Mouse (Mus musculus): Measurements from ENCODE around the gene Rgl1.

Rgl1 gene

DNA sequence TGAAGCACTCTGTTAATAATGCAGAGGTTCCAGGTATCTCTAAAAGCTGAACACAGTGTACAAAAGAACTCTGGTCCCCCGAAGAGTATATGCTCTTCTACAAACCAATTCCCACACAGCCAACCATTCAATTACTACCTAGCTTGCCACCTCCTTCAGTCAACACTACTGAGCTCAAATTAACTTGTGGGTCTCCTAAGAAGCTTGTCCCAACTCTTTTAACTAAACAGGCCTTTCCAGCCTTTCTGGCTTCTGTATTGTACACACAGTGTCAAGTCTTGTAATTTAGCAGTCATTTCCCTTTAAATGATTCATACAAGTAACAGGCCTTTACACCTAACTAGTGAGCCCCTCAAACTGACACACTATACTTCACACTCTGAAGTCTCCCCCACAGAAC lies 48.8 kb downstream of the Rgl1 start:
- no peak for DNase-seq (ENCODE audit: low spot score)

DNA sequence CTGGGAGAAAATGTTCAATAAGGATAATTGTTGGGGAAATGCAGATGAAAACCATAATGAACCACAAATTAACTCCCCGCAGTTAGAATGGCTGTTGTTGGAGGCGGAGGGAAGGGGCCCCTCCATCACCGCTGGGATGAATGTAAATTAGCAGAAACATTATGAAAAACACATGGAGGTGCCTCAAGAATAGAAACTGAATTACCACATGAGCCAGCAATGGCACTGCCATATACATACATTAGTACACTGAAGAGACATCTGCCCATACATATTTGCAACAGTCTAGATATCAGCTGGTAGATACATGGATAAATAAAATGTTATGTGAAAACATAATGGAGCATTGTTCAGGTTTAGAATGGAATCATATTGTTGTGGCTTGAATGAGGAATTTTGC lies 51.7 kb downstream of the Rgl1 start:
- DNase-seq (ENCODE audit: low spot score) = no peak

DNA sequence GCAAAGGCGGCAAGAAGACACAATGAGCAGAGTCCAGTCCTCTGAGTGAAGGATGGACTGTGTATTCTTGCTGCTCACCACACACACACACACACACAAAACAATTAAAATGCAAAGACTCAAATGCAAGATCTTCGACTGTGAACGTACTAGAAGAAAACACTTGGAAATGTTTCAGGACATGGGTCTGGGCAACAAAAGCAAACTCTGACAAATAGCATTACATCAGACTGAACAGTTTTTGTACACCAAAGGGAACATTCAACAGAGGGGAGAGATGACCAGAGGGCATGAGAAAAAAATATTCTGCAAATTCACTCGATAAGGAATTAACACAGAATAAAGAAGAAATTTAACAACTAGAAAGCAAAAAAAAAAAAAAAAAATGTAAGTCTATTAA lies 52.2 kb downstream of the Rgl1 start:
- DNase-seq (ENCODE audit: low spot score) = no peak

DNA sequence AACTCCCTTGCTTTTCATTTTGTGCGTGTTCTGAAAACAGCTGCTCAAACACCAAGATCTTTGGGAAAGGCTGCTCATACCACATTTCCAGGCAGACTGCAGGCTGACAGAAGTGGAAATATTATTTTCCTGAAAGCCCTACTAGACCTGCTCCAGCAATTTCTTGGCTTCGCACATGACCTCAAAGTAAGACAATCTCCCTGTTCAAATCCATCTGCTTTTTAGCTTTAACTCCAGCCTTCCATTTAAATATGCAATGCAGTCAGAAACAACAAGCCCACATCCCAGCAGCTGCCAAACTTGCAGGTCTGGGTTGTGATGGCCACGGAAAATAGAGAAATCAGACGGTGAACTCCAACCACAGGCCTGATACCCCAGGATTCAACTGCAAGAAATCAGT lies 55.1 kb downstream of the Rgl1 start:
- no peak for DNase-seq (ENCODE audit: low spot score)

DNA sequence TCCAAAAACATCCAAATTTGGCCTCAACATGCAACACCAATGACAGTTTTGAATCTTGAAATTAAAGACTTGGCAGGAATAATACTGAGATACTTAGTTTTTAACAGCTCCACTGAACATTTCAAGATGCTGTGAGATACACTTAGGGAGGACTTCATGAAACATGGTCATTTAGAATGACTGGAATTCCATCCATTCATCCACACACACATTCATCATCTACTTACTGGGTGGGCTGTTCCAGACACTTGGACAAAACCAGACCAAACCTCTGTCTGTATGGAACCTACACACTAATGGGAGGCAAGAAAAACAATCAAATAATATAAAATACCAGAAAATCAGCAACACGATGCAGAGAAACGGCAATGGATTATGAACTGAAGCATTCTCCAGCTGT lies 58.6 kb downstream of the Rgl1 start:
- no peak for DNase-seq (ENCODE audit: low spot score)

DNA sequence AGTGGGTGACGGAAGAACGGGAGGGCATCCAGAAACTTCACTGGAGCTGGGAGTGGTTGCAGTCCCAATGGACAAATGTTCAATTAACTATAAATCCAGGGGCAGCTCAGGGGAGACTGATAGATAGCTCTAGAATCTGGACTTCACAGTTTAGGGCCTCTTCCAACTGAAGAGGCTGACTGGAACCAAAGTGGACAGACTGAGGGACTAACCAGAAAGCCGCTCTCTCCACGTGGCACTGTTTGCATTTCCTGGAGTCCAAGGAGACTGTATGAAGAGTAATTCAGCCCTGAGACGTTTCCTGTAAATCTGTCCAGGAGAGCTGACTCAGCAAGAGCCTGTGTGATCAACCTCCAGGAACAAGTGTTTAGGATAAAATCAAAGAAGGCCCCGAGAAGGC lies 62.2 kb downstream of the Rgl1 start:
- DNase-seq (ENCODE audit: low spot score) = no peak

DNA sequence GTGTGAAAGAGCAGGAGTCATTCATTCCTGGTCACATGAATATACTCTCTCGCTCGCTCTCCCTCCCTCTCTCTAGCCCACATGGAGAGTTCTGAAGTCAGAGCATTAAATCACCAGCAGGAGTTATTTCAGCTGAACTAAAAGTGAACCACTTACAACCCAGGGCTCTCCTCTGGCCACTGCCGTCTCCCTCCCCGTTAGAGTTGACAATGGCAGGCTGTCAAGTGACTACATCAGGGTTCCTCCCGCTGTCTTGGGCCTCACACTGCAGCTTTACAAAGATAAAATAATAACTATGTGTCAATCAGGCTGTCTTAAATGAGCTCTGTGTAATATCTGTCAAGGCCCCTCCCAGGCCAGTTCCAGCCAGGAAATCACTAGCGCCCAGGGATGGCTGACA lies 63.2 kb downstream of the Rgl1 start:
- DNase-seq (ENCODE audit: low spot score) = no peak

DNA sequence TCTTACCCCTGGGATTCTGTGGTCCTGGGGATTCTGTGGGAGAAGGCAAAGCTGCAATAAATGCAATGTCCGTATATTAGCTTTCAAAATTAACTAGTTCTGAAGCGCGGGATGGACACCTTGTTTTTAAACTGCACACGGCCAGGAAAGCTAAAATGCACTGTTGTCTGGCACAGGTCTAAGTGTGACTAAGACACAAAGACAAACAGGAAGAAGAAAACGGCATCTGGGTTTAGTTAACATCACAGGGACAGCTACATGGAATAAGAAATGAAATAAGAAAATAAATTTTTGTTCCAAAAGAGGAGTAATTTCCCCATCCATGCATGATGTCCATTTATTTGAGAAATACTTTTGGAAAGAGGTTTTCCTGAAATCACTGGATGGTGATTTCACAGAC lies 65.1 kb downstream of the Rgl1 start:
- no peak for DNase-seq (ENCODE audit: low spot score)

DNA sequence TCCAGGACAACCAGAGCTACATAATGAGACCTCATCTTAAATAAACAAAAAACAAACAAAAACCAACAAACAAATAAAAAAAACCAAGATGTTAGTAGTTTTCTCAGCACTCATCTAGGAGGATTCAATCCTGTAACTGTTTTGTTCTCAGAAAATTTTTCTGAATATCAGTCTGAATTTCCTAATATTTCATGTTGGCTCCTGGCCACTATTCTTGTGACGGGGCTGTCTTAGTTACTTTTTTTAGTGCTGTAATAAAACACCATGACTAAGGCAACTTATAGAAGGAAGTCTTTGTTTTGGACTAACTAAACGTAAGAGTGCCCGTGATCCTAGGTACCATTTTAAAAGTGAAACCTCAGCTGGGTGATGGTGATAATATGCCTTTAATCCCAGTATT lies 68.8 kb downstream of the Rgl1 start:
- DNase-seq (ENCODE audit: low spot score) = no peak

DNA sequence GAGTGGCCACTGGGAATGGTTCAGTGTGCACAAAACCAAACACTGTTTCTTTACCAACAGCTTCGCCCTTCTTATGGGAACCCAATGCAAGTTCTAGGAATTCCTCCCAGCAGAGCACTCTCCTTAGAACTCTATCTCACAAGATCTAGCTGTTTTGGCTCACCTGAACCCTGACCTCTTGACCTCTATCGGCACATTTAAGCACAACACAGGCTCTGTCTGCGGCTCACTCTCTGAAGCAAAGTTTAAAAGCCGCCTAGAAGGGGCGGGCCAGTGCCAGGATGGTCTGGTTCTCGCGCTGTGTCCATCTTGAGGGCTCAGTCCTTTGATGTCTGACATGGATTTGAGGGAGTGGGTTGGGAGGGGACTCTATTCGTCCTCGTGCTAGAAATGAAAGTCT lies 70.7 kb downstream of the Rgl1 start:
- DNase-seq (ENCODE audit: low spot score) = no peak

DNA sequence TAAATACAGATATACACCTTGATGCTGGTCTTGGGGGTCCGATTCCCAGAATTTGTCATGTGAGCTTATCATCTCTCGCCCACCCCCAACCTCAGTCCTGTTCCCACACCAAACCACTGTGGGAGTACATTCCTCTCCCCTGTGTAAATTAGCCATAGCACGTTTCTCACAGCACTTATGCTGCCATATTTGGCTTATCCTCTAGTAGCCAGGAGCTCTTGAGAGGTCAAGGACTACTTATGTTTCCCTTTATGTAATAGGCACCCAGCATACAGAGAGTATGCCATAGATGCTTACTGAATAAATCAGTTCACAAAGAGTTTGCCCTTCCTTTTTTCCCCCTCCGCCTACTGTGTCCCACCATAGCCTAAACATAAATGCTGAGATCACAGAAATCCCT lies 76.2 kb downstream of the Rgl1 start:
- no peak for DNase-seq (ENCODE audit: low spot score)

DNA sequence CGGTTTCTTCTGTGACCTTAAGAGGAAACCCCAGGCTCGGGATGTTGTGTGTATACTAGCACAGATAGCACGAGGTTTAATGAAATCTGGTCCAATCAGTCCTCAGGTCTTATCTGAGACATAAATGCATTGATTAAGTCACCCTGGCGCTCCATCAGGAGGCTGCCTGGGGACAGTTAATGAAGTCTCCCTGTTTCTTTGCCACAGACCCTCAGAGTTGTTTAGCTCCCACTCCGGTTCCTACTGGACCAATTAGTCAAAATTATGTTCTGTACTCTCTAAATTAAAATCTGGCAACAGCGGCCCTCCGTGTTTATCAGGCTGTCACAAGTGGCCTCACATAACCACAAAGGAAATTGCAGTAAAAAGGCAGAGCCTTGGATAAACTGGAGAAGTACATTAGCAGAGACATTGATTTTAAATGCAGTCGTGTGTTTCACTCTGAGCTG lies 78.4 kb downstream of the Rgl1 start:
- no peak for DNase-seq (ENCODE audit: low spot score)

DNA sequence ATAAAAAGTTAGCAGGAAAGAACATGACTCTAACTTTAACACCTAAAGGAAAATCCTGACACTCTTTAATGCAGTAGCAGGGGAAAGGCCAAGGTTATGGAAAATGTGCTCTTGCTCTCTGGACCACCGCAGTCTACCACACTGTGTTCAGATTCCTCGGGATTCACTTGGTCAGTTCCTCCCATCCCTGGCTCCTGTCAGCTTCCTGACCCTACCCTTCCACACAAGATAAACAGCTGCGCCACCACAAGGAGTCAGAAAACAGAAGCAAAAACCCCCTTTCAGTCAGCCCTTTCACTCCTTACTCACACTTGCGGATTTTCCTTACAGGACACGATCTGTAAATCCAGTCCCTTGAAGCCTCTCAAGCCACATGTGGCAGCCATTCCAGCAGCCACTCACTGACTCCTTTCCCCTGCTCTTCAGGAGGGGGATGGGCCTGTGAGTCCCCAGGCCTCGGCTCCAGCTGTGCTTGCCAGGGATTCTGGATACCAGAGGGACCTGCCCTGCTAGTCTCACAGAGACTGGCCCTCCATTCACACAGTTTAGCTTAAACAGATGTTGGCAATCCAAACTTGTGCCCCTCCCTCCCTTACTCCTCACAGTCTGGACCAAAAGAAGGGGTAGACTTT lies 78.9 kb downstream of the Rgl1 start:
- no peak for DNase-seq (ENCODE audit: low spot score)

DNA sequence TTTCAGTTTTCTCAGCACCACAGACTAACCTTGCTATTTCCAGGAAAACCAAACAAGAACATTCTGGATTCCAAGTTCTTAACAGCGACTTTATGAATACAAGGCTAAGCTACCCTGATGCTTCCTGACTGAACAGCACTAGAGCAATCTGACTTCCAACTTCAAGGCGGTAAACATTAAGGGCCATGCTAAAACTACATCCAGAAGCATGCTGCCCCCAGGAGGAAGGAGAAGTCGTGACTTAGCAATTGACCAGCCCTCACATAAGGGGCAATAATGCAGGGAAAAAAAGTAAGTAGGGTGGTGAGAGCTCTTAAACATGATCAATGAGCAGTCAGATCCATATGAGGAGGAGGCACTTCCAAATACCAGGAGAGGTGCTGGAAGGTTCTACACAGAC lies 80.6 kb downstream of the Rgl1 start:
- no peak for DNase-seq (ENCODE audit: low spot score)

DNA sequence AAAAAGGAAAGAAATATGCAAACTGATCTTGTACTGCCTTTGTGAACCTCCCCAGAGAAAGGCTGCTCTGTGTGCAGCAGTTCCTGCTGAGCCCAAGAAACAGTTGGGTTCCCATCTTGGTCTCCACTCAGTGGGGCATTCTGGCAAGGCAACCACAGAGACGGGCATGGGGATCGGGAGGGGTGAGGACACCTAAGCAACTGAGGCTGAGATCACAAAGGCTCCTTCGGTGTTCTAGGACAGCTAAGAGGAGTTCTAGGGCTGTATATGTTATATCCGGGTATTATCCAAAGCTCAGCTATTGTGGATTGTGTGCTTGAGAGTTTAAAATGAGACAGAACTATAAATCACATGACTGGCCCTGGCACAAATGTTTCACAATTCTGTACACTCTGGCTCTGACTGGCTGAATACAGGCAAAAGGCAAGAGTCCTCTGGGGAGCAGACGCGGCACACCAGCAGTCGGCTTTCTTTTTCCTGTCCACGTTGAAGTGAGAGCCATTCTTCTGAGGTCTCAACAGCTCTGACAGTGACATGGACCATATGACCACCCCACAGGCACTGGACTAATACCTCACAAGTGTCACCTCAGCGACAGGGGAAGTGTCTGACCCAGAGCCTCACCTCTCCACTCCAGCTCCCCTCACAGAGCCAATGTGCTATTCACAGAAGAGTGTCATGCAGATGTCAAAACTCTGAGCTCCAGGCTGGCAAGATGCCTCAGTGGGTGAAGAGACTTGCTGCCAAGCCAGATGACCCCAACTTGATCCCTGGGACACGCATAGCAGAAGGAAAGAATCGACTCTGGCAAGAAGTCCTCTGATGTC lies 83.6 kb downstream of the Rgl1 start:
- DNase-seq (ENCODE audit: low spot score) = no peak

DNA sequence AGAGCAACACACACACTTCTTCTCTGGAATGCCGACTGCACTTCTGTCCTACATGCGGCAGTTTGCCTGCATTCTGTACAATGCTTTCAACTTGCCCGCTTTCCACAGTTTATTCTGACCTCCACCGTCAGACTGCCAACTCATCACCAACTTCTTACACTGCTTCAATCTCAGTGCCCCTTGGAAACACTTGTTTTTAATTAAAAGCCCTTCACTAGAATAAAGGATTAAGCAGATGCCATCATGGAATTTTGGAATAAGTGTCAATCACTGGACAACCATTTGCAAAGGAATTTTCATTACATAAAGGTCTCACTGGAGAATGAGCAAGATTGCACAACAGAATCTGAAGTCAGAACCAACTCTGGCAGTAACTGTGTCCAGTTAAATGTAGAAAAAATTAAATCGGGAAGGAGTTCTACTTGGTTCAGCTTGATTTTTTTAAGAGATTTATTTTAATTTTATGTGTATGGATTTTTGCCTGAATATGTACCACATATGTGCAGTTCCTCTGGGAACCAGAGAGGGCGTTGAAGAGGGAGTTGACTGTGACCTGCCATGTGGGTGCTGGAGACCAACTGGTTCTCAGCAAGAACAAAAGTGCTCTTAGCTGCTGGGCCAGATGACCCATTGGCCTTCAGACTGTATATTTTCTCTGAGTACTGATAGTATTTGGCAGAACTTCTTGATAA lies 84.3 kb downstream of the Rgl1 start:
- no peak for DNase-seq (ENCODE audit: low spot score)

DNA sequence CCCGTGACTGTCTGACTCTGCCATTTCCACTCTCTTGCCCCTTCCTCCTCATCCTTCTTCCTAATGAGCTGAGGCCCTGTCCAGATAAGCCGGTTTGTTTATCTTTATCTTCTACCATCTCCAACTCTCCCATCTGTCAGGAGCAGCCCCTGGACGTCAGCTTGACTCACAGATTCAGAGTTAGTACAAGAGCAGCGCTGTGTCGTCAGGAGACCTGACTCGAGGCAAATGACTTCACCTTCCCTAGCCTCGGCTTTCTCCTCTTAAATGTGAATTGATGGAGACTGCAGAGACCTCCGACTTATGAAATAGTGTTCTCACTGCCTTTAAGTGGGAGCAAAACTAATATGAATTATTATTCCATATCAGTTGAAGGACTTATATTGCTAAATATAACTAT lies 85.0 kb downstream of the Rgl1 start:
- no peak for DNase-seq (ENCODE audit: low spot score)

DNA sequence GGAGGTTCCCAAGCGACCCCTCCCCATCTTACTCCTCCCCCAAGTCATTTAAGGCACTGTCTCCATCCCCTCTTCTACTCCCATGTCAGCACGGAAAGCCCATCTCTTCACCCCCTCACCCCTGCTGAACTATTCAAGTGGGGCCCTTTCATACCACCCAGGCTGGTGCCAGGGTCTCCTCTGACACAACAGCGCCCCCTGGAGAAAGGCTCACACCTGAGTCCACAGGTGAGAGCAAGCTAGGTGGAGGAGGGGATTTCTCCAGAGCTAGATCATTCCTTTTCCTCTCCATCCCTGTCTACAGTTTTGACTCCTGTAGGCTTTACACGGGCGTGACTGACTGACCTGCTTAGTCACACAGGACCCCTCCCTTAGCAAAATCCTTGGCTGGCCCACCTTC lies 87.7 kb downstream of the Rgl1 start:
- DNase-seq (ENCODE audit: low spot score) = no peak

DNA sequence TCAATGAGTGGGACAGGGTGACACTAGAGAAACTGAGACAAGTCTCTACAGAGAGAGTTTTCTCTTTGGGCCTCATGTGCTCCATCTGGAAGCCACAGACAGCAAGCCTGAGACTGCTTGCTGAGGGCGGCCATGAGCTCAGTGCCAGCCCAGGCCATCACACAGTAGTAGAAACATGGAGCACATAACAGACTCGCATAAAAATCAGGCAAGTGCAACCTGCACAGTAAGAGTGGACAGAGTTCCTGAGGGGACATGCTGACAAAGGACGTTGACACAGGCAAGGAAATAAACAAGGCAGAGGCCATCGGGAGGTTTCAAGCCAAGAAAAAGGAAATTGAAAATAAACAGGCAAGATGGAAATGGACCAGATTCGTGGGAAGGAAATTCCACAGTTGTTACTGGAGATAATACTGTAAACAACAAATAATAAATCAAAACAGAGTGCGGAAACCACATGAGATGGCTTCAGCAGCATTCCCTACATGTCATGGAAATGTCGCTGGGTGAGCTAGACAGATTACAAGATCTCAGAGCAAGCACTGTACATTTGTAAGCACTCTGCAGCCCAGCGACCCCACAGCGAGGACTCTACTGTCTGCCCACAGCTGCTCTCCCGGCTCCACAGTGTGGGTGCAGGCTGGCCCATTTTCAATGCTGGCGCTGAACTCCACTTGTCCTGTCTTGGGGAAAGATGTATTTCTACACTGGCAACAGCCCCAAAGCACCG lies 88.5 kb downstream of the Rgl1 start:
- no peak for DNase-seq (ENCODE audit: low spot score)

DNA sequence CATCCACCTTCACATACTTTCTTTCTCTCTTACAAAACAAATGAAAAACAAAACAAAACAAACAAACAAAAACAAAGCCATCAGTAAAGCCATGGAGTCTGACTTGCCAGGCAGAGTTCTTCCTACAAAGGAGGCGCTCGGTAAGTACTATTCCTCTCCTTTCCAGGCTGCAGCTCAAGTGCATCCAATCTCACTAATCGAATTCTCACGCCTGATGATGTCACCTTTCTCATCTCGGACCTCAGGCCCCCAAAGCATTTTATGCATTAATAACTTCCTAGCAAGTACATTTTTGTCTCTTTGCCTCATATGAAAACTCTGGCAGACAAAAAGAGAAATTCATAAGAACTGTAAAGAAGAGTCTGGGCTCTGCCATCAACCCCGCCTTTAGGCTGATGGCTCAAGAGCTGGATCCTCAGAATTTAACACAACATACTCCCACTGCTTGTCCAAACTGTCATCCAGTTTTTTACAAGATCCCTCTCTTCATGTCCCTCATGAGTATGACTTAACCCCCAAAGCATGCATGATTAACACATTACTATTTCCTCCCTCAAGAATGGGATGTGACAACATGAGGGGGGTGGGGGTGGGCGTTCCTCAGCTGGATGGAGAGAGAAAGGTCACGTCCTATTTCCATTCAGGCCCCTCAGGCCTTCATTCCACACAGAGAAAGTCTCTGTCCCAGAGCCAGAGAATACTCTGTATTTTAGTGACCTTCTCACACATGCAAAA lies 96.5 kb downstream of the Rgl1 start:
- no peak for DNase-seq (ENCODE audit: low spot score)

DNA sequence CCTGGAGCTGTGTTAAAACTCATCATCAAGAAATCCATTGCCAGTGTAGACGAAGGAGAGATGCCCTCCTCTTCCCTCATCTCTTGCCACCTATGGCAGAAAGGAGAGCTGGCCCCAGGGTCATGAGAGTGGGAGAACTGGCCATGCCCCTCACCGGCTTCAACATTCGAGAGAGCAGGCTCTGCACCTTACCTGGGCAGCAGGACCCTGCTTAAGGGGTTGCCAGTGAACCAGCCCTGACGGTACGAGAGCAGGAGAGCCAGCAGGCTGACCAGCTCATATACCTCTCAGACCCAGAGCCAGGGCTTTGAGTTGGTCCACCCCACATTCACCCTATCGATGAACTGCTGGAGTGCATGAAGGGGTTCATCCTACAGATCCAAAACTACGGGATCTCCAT lies 105.7 kb downstream of the Rgl1 start:
- DNase-seq (ENCODE audit: low spot score) = no peak

DNA sequence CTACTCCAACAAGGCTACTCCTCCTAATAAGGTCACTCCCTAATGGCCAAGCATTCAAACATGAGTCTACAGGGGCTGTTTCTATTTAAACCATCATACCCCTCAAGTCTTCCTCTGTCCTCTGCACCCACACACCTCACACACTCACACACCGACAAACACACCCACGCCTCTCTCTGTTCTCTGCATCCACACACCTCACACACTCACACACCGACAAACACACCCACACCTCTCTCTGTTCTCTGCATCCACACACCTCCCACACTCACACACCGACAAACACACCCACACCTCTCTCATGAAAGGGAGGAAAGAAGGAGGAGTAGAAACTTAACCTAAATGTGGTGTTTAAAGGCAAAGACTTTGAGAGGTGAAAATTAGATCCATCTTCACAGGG lies 106.2 kb downstream of the Rgl1 start:
- no peak for DNase-seq (ENCODE audit: low spot score)
